Mouse (Mus musculus) cerebellum, adult 18-20 months (tissue): ENCODE results near the gene Hnrnpll.
A peak's percentile ranks its signal among the peaks of the same experiment; 100 is the strongest.
"Not testable (repeated sequence)": the region's sequence is repeated elsewhere in the genome, so short reads cannot be mapped to it uniquely, and the experiment has no call there.

Source experiments
- DNase-seq, 2 experiments: peaks; one replicate each; pipeline ENCODE4 v3.0.0; 2021

Gene Hnrnpll

DNA sequence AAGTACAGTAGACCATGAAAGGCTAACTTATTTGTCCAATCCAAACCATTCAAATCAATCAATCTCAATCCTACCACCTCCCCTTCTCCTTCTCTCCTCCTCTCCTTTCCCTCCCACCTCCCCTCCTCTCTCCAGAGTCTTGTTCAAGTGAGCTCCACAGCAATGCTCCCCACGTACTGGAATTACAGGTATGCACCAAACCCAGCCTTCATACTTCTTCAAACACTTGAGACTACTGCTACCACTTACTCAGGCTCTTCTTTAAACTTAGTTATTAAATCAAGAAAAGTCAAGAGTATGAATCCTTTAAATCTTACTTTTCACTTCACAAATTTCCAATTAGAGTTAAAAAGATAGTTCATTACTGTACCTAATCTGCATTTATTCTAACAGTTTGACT, 3.6 kb downstream of the Hnrnpll start:
- DNase-seq, result no peak

DNA sequence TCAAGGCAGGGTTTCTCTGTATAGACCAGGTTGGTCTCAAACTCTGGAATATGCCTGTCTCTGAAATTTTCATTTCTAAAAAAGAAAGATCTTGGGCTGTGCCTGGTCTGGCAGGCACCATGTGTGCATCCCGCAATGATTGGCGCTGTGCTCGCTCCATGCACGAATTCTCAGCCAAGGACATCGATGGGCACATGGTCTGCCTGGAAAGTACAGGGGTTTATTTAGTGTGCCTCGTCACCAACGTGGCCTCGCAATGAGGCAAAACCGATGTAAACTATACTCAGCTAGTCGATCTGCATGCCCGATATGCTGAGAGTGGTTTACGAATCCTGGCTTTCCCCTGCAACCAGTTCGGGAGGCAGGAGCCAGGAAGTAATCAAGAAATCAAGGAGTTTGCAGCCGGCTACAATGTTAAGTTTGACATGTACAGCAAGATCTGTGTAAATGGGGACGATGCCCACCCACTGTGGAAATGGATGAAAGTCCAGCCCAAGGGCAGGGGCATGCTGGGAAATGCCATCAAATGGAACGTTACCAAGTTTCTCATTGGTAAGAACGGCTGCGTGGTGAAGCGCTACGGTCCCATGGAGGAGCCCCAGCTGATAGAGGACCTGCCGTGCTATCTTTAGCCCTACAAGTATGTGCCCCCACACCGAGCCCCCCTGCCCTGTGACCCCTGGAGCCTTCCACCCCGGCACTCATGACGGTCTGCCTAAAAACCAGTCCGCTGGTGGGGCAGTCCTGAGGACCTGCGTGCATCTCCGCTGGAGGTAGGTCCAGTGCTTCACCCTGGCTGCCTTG, 8.0 kb downstream of the Hnrnpll start:
- peak; percentile 46 to 57 for DNase-seq

DNA sequence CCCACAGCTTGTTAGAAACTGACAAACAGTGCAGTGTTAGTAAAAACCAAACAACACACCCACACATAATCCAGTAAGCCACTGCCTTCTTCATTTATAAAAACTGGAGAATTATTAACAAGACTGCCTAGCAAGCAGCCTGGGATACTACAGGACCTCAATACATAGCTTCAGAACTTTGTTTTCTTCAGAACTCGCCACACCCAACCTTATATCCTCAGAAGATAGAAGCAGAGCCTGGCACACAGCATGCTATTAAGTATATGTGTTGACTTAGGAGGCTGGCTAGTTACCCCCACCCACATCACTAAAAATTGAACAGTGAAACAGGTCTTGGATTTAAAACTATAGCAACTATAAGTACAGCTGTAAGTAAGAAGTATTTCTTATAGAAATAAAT, 10.5 kb downstream of the Hnrnpll start:
- no peak for DNase-seq

DNA sequence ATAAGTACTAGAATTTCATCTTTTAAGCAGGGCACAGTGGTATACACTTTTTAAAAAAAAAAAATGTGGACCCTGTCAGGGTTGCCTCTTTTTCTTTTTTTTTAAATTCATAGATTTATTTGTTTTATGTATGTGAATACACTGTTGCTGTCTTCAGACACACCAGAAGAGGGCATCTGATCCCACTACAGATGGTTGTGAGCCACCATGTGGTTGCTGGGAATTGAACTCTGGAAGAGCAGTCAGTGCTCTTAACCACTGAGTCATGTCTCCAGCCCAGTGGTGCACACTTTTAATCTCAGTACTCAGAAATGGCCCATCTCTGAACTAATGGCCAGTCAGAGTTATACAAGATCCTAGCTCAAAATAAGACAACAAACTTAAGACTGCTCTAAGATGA, 12.8 kb downstream of the Hnrnpll start:
- DNase-seq, result not testable (repeated sequence)

DNA sequence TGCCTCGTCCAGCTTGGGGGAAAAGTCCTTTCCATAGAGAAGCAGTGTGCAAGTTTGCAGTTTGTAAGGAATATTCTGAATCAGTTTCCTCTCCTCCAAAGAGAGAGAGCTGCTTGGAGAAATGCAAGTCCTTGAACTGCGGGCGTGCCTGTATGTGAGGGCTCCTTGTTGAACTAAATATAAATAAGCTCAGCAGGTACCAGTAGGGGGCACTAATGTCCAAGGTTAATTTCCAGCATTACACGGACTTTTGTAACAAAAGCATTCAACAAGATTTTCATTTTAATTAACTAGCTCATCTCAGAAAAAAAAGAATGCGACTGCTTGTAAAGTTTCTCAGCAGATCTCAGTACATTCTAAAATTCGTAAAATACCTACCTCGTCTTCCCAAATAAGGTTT, 13.9 kb downstream of the Hnrnpll start:
- peak; percentile 69 to 73 for DNase-seq

DNA sequence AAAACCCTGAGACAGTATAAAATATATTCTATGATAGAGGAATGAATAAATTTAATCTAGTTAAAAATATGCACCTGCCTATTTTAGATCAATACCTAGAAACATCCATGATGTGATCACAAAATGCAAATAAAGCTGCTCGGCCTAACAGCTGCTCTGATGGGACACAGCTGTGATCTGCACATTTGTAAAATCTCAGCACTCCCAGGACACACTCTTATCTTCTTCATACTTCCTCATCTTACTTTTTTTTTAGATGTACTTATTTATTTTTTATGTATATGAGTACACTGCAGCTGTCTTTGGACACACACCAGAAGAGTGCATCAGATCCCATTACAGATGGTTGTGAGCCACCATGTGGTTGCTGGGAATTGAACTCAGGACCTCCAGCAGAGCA, 20.4 kb downstream of the Hnrnpll start:
- DNase-seq, result no peak

DNA sequence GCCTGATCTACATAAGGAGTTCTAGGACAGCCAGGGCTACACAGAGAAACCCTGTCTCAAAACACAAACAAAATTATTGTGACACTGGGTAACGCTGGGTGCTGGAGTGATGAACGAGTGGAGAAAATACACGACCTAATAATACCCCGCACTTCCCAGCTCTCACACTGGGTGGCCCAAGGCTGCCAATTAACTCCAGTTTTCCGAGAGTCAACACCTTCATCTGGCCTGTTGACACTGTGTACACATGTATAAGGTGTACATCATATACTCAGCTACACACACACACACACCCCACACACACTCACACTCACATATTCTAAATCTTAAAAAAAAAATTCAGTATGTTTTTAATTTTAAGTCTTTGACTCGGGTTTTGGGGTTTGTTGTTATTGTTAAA, 33.5 kb downstream of the Hnrnpll start:
- DNase-seq, result no peak

DNA sequence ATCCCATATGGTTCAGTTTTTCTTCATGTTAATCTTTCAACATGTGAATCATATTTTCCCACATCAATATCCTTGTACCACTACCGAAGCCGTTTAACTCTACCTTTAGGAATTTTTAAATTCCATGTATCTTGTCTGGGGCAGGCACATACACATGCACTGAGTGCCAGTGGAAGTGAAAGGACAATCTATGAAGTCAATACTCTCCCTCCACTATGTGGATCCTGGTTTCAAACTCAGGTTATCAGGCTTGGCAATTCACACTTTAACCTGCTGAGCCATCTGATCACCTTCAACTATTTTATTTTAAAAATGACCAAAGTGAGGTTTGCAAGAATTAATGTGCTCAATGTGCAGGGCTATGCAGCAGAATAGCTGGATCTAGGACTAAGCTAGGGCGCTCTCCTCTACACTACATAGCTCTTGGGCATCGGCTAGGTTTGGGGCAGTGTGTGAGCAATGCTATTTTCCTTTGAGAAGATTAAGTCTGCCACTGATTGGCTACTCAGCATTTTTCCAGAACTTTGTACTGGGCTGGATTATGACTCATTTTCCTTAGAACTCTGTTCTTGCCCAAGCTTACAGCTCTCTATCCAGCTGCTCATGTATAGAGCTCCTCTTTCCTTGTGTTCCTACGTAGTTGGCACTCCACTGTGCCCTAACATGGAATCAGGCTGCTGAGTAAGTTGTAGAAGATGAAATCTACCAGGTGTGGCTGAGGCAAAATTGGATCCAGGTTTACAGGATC, 35.8 kb downstream of the Hnrnpll start:
- no peak for DNase-seq

DNA sequence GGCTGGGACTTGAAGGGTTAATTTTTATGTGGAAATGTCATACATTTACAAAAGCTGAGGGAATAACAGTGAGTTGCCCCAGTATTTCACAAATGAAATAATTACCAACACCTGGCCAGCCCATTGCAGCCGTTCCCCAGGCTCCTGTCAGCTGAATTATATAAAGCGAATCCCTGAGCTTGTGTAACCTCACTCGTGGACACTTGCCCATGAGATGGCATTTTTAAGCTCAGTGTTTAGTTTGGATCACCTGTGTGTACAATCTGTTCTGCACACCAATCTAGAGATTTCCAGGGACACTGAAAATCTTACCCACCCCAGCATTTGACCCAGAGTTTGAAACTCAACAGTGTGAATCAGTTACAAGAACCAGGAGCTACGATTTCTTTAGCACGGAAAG, 40.0 kb downstream of the Hnrnpll start:
- DNase-seq, result peak; percentile 26 to 31

DNA sequence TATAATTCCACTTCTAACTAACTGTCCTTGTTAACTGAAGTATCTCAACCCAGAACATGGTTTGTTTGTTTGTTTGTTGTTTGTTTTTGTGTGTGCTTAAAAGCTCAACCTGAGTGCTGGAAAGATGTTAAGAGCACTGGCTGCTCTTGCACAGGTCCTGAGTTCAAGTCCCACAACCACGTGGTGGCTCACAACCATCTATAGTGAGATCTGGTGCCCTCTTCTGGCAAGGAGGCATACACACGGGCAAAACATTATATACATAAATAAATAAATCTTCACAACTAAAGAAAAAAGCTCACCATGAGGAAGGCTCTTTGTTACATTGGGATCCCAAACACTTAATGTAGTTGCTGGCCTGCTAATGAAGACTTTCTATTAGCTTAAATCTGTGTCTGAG, 41.6 kb downstream of the Hnrnpll start:
- DNase-seq, result no peak

DNA sequence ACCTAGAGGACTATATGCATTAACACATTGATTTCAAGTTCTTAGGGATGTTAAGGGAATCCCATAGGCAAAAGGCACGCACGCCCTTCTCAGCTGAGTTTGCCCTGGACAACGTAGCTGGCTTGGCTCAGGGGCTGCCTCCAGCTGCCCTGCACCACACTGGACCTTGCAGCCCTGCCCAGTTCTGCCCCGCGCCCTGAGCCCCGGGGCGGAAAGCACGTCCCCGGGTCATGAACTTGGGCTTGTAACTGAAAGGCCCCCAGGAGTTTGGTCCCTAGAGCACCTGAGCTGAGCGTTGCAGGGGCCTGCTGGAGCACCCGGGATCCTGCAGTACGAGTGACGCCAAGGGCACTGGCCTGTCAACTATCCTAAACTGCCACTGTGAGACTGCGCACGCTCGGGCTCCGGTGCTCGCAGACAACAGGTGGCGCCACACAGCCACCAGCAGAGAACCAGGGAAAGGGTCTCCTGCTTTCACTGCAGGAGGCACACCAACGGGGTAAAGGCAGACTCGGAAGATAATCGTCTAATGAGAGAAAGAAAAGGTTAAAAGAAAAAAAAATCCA, 43.1 kb downstream of the Hnrnpll start:
- DNase-seq, result no peak

DNA sequence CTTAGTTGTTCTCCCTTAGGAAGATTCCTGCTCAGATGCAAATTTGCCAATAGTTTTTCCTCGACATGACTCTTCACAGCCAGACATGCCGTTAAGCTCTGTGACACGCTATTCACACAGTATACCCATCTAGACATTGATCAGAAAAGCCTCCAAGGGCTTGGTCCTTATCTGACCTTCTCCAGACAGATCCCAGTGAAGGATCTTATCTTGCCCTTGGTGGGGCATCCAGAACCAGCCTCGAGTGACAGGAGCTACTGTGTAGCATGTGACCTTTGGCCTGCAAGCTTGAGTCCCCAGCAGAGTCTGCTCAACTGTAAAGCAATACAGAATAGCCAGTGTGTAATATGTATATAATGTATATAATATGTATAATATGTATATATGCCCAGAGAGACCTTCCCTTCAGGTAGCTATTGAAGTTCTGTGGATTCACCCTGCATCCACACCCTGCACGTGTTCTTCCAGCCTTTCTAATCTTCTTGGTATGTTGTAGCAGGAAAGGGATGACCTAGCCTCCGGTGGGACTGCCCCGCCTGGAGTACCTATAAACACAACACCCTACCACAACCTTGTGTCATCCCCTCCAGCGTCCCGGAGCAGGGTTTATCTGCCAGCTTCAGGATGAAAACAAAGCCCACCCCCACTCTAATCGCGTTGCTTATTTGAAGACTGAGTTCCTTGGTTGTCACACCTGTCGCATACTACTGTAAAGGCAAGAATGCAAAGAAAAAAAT, 43.7 kb downstream of the Hnrnpll start:
- DNase-seq, result no peak

DNA sequence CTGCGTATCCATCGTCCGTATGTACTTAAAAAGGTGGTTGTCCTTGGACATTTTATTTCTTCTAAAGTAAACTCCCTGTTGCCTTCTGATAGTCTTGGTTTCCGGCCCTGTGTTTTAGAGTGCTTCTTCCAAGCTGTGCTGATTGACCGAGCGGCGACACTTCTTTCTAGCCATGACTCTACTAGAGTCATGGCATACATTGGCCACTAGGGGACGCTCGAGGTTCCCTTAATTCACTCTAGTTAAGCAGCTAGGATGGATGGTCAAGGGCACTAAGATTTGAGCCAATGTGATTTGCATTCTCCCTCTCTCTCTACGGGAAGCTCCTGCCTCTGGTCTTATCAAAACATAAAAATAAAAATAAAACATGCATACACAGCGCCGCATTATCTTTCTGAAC, 44.7 kb downstream of the Hnrnpll start:
- peak; percentile 59 to 72 for DNase-seq

DNA sequence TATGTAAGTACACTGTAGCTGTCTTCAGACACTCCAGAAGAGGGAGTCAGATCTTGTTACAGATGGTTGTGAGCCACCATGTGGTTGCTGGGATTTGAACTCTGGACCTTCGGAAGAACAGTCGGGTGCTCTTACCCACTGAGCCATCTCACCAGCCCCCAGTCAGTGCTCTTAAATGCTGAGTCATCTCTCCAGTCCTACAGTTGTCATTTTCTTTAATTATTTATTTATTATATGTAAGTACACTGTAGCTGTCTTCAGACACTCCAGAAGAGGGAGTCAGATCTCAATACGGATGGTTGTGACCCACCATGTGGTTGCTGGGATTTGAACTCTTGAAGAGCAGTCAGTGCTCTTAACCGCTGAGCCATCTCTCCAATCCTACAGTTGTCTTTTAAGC, 45.7 kb downstream of the Hnrnpll start:
- not testable (repeated sequence) for DNase-seq

DNA sequence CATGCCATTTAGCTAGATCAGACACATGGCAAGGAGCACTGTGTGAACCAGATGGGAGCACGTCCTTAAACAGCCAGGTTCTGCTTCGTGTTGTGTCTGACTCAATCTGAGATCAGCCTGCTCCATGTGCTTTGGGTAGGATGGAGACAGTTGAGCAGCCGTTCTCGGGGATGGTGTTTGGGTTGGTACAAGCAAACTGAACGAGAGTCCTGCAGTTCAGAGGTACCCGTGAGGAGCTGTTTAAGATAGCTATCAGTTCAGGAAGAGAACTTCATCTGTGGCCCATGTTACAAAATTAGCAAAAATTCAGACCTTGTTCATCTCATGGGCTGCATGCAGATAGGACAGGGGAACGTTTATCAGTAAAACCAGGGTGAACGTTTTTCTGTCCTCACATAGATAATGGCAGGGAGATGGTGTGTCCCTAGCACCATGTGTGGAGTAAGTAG, 47.7 kb downstream of the Hnrnpll start:
- DNase-seq, result no peak

DNA sequence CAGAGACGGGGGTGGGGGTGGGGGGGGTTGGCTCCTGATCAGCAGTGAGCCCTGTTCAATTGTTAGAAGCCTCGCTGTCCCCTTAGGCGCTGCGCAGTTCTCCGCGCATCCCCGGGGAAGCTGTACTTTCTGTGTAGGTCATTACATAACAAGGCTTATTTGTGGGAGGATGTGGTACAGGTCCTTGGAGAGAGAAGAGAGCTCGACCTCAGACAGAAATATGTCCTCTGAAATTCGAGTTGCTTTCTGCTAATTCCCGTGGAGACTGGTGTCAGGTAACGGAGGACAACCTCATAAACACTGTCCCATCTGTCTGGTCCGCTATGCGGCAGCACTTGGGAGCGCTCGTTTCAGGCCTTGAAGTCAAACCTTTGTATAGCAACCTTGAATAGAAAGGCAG, 52.2 kb downstream of the Hnrnpll start:
- no peak for DNase-seq

DNA sequence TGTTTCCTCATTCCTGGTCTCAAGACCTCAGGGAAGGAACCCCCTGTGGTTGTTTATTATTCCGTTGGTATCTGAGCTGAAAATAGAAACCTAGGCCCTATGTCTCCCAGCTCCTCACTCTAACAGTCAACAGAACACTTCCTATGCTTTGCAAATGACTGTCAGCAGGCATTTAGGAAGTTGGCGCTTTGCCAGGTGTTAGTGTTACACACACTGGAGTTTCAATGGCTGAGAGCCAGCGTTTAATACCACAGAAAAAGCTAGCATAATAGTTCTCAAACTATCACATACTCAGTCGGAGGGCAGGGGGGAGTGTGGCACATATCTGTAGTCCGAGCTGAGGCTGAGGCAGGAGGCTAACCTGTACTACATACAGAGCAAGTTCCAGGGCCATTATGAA, 53.3 kb downstream of the Hnrnpll start:
- peak in 1 of 2 experiments; percentile 23 for DNase-seq

DNA sequence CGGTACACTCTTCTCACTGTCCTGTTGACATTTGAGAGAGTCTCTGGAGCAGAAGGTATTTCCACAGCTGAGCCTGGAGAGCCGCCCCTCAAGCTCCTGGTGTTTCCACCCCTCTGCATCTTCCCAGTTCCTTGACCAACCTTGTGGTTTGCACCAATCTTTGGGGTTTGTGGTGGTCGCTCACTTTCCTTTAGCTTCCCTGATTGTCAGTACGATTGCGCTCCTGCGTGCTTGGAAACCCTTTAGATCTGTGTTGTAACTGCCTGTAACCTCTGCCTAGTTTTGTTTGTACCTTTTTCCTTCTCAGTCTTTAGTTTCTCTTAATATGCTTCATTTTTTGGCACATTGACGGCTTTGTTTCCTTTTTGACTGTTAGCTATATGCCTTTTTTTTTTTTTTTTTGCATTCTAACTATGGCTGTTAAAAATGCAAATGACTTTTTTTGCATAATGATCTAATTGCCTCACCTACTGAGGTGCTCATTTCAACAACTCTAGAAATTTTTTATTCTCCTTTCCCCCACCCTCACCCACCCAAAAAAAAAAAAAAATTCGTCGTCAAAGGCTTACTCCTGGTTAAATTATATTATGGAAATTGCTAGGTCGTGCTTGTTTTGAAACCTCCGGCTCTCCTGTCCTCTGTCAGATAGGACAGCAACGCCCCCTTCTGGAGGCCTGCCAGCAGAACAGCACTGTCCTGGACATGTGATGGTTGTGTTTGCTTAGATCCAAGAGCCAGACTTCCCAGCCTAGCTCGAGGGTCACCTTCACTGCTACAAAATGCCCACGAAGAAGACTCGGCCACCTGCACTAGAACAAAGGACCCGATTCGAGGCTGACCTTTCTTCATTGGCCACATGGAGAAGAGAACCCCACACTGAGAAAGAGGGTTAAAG, 57.5 kb downstream of the Hnrnpll start:
- peak; percentile 54 to 57 for DNase-seq

DNA sequence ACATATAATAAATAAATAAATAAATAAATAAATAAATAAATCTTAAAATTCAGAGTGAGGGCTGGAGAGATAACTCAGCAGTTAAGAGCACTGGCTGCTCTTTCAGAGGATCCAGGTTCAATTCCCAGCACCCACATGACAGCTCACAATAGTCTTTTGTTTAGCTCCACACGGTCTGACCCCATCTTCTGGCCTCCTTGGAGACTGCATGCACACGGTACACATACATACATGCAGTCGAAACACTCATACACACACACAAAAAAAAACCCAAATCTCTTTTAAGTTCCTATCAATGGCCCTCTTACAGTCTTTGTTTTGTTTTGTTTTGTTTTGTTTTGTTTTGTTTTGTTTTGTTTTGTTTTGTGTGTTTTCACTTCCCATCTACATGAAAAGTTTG, 58.3 kb downstream of the Hnrnpll start:
- DNase-seq, result not testable (repeated sequence)

DNA sequence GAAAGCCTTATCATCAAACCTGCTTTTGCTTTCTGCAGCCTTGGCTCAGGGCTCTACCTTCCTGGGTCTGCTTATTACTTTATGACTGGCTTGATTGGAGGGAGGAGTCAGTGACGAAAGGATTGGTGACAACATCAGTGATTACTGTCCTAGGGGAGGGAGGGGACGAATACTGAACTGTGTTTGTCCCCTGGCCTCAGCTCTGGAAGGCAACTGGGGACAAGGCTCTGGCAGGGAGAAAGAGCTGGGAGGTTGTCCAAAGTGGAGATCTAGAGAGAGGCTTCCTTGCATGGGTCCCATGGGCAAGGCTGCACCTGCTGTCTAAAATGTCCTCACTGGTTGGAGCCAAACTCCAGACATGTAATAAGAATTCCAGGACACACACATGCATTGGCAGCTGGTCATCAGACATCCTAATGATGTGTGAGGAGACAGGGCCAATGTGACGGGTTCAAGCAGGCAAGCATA, 59.7 kb downstream of the Hnrnpll start:
- no peak for DNase-seq

DNA sequence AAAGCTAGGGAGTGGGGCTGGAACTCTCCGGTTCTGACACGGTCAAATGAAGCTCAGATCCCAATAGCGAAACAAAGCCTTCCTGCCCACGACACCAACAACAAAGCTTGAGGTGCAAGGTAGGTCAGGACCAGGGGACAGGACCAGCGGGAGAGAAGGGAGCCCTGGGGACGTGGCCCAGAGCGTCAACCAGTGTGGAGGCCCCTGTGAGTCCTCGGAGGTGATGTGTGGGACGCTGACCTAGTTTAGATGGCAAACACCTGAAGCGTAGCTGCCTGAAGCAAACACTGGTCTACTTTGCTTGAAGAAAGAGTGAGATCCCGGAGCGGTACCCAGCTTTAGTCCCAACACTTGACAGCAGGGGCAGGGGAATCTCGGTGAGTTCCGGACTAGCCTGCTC, 62.5 kb downstream of the Hnrnpll start:
- no peak for DNase-seq

DNA sequence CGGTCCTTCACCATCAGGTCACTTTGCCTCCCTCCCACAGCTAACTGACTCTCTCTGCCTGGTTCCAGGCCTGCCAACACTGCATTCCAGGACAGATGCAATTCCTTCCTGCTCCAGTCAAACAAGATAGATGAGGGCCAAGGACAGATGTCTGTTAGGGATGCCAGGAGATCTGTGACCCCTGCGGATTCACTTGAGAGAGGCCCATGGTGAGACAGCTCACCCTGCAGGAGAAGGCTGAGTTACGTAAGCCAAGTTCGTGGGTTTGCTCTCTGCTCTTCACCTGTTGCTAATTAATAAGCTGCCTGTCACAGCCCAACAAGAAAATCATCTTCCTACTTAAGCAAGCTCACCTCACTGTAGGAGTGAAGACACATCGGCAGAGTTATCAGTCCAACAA, 63.1 kb downstream of the Hnrnpll start:
- no peak for DNase-seq
